Mouse (Mus musculus): ENCODE data around the gene Rasgef1b. TPM values are rescaled to one million over a fixed set of nuclear protein-coding genes. Genes with fewer than 3 reads are reported as not detected.

Gene Rasgef1b
- polyA plus RNA-seq, 1 experiment, result 4.5 TPM

GRCm38 (mm10) chr5:99457291-99457690 is 271.6 kb downstream of the Rasgef1b start:
- Histone ChIP-seq H3K36me3 (ENCODE audit: control insufficient read depth, insufficient read depth, low read length) (no peaks in the 10 kb centered on the region), H3K27me3 (ENCODE audit: control insufficient read depth, insufficient read depth, low read length) (no peaks in the 10 kb centered on the region), H3K4me3 (ENCODE audit: control insufficient read depth, insufficient read depth, low read length) (no peak overlapping the region), H3K4me1 (replicated peaks; ENCODE audit: control insufficient read depth, insufficient read depth, low read length) (no peaks in the 10 kb centered on the region), H3K27ac (ENCODE audit: control insufficient read depth, insufficient read depth, low read length) (no peak overlapping the region)
- 97% methylated on average over 3 of the region's 3 CpGs for WGBS
- no peak for DNase-seq
- TF ChIP-seq POLR2A (IDR thresholded peaks at IDR 0.05; ENCODE audit: control insufficient read depth, extremely low read depth, insufficient read depth, low read length, poor library complexity) (no peak), CTCF (IDR thresholded peaks at IDR 0.05; ENCODE audit: borderline replicate concordance, control insufficient read depth, extremely low read depth, insufficient read depth, low read length, poor library complexity) (no peak)

DNA sequence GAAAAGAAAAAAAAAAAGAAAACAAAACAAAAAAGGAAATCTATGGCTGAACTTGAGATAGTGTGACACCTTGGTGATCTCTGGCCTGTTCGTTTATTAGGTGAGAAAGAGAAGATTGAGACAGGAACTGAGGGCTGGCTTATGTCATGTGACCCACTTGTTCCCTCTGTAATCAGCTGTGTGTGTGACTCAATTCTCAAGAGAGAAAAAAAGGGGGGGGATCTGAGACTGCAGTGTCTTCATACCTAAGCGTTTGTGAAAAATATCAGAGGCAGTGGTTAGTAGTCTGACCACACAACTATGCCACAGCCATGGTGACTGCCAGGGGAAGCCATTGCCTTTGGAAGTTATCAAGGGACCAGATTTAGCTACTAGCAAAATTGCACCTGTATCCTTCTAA is 276.9 kb downstream of the Rasgef1b start:
- 3% methylated on average over 2 of the region's 2 CpGs for WGBS

GRCm38 (mm10) chr5:99451416-99451815 is 277.4 kb downstream of the Rasgef1b start:
- no peaks in the 10 kb centered on the region for H3K36me3 ChIP-seq (ENCODE audit: control insufficient read depth, insufficient read depth, low read length)
- no peaks in the 10 kb centered on the region for H3K4me1 ChIP-seq (replicated peaks; ENCODE audit: control insufficient read depth, insufficient read depth, low read length)
- DNase-seq, result no peak
- no peaks in the 10 kb centered on the region for H3K27me3 ChIP-seq (ENCODE audit: control insufficient read depth, insufficient read depth, low read length)
- no peak for TF ChIP-seq POLR2A (IDR thresholded peaks at IDR 0.05; ENCODE audit: control insufficient read depth, extremely low read depth, insufficient read depth, low read length, poor library complexity)
- 89% methylated on average over 5 of the region's 5 CpGs for WGBS
- H3K27ac ChIP-seq (ENCODE audit: control insufficient read depth, insufficient read depth, low read length), result no peak overlapping the region
- H3K4me3 ChIP-seq (ENCODE audit: control insufficient read depth, insufficient read depth, low read length), result no peak overlapping the region

More for the DNA sequence above, 276.9 kb downstream of the Rasgef1b start:
- Histone ChIP-seq H3K36me3 (ENCODE audit: control insufficient read depth, insufficient read depth, low read length) (no peaks in the 10 kb centered on the region), H3K4me3 (ENCODE audit: control insufficient read depth, insufficient read depth, low read length) (no peak overlapping the region), H3K4me1 (replicated peaks; ENCODE audit: control insufficient read depth, insufficient read depth, low read length) (no peaks in the 10 kb centered on the region), H3K27ac (ENCODE audit: control insufficient read depth, insufficient read depth, low read length) (no peak overlapping the region), H3K27me3 (ENCODE audit: control insufficient read depth, insufficient read depth, low read length) (no peaks in the 10 kb centered on the region)
- no peak for DNase-seq
- no peak for TF ChIP-seq CTCF (IDR thresholded peaks at IDR 0.05; ENCODE audit: borderline replicate concordance, control insufficient read depth, extremely low read depth, insufficient read depth, low read length, poor library complexity)

DNA sequence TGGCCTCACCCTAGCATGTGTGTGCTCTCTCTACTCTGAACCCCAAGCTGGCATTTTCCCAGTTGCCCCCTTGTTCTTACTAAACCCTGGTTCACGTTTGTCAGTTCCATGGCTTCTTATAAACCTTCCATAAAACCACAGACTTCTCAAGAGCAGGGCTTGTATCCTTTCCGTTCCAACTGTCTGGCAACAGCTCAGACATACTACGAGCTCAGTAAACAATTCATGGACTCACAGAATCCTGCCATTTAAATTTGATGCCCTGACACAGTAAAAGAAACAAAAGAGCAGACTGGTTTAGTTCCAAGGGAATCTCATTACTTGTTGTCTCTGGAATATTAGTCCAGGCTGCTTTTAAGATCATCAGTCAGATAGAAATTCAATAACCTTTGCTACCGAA is 277.9 kb downstream of the Rasgef1b start:
- no peak for DNase-seq
- Histone ChIP-seq H3K27me3 (ENCODE audit: control insufficient read depth, insufficient read depth, low read length) (no peaks in the 10 kb centered on the region), H3K4me1 (replicated peaks; ENCODE audit: control insufficient read depth, insufficient read depth, low read length) (no peaks in the 10 kb centered on the region), H3K36me3 (ENCODE audit: control insufficient read depth, insufficient read depth, low read length) (no peaks in the 10 kb centered on the region), H3K27ac (ENCODE audit: control insufficient read depth, insufficient read depth, low read length) (no peak overlapping the region), H3K4me3 (ENCODE audit: control insufficient read depth, insufficient read depth, low read length) (no peak overlapping the region)
- 87% methylated on average over 4 of the region's 4 CpGs for WGBS
- no peak for TF ChIP-seq POLR2A (IDR thresholded peaks at IDR 0.05; ENCODE audit: control insufficient read depth, extremely low read depth, insufficient read depth, low read length, poor library complexity)
- no peak for TF ChIP-seq CTCF (IDR thresholded peaks at IDR 0.05; ENCODE audit: borderline replicate concordance, control insufficient read depth, extremely low read depth, insufficient read depth, low read length, poor library complexity)

DNA sequence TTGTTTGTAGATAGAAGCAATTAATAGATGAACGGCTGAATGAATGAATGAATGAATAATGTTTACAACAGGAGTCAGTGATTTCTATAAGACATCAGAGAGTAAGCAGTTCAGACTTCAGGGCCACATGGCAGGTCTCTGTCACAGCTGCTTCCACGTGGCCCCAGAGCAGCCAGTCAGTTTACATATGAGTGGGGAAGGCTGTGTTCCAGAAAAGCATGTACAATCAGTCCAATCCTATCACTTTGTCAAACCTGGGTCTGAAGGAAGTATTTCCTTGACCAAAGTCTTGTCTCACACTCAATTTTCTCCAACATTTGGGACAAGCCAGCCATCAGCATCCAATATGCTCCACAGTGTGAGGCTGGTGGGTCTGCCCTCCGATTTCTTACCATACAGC is 278.4 kb downstream of the Rasgef1b start:
- no peak overlapping the region for H3K27ac ChIP-seq (ENCODE audit: control insufficient read depth, insufficient read depth, low read length)
- WGBS, result 87% methylated on average over 3 of the region's 3 CpGs
- TF ChIP-seq POLR2A (IDR thresholded peaks at IDR 0.05; ENCODE audit: control insufficient read depth, extremely low read depth, insufficient read depth, low read length, poor library complexity) (no peak), CTCF (IDR thresholded peaks at IDR 0.05; ENCODE audit: borderline replicate concordance, control insufficient read depth, extremely low read depth, insufficient read depth, low read length, poor library complexity) (no peak)
- no peaks in the 10 kb centered on the region for H3K36me3 ChIP-seq (ENCODE audit: control insufficient read depth, insufficient read depth, low read length)
- no peak overlapping the region for H3K4me3 ChIP-seq (ENCODE audit: control insufficient read depth, insufficient read depth, low read length)
- DNase-seq, result no peak
- no peaks in the 10 kb centered on the region for H3K27me3 ChIP-seq (ENCODE audit: control insufficient read depth, insufficient read depth, low read length)
- H3K4me1 ChIP-seq (replicated peaks; ENCODE audit: control insufficient read depth, insufficient read depth, low read length), result no peaks in the 10 kb centered on the region

DNA sequence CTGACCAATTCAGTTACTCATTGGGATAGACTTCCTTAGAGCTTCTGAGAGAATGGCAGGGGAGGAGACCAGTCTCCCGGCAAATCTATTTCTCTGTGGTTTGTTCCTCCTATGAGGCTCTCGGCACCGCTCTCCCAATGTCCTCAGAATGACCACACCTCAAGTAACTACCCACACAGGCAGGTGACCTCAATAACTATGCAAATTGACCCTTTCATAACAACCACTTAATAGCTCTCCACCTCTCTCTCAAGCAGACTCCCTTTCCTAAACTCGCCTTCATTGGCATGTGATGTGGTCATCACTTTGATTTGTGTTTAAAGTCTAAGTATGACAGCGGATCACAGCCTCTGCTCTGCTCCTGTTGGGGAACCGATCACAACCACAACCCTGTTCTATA is 281.4 kb downstream of the Rasgef1b start:
- no peak for DNase-seq
- WGBS, result 97% methylated on average over 6 of the region's 6 CpGs
- H3K4me1 ChIP-seq (replicated peaks; ENCODE audit: control insufficient read depth, insufficient read depth, low read length), result no peaks in the 10 kb centered on the region
- no peak overlapping the region for H3K4me3 ChIP-seq (ENCODE audit: control insufficient read depth, insufficient read depth, low read length)
- no peak overlapping the region for H3K27ac ChIP-seq (ENCODE audit: control insufficient read depth, insufficient read depth, low read length)
- no peaks in the 10 kb centered on the region for H3K27me3 ChIP-seq (ENCODE audit: control insufficient read depth, insufficient read depth, low read length)
- TF ChIP-seq CTCF (IDR thresholded peaks at IDR 0.05; ENCODE audit: borderline replicate concordance, control insufficient read depth, extremely low read depth, insufficient read depth, low read length, poor library complexity), result no peak
- H3K36me3 ChIP-seq (ENCODE audit: control insufficient read depth, insufficient read depth, low read length), result no peaks in the 10 kb centered on the region

DNA sequence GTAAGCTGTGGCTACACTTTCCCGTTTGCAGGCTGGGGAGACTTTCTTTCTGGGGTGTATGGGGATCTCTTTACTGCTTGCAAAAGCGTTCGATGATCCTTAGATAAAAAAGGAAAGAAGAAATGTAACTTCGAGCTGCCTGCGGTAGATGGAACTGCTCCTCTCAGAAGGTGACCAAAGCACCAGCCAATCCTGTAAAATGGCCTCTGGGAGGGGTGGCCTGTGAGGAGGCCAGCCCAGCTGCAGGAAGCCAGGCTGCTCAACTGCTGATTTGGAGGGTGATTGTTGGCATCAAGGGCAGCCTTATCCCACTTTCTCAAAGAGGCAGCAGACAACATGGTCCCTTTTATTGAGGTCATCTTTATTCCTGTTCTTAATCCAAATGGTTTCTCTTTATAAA is 283.6 kb downstream of the Rasgef1b start:
- Histone ChIP-seq H3K4me3 (ENCODE audit: control insufficient read depth, insufficient read depth, low read length) (no peak overlapping the region), H3K27ac (ENCODE audit: control insufficient read depth, insufficient read depth, low read length) (no peak overlapping the region), H3K36me3 (ENCODE audit: control insufficient read depth, insufficient read depth, low read length) (no peaks in the 10 kb centered on the region), H3K4me1 (replicated peaks; ENCODE audit: control insufficient read depth, insufficient read depth, low read length) (no peaks in the 10 kb centered on the region), H3K27me3 (ENCODE audit: control insufficient read depth, insufficient read depth, low read length) (no peaks in the 10 kb centered on the region)
- no peak for TF ChIP-seq CTCF (IDR thresholded peaks at IDR 0.05; ENCODE audit: borderline replicate concordance, control insufficient read depth, extremely low read depth, insufficient read depth, low read length, poor library complexity)
- TF ChIP-seq POLR2A (IDR thresholded peaks at IDR 0.05; ENCODE audit: control insufficient read depth, extremely low read depth, insufficient read depth, low read length, poor library complexity), result no peak
- DNase-seq, result no peak
- WGBS, result 9% methylated on average over 5 of the region's 5 CpGs
